Mouse (Mus musculus) large intestine, adult 2 months (tissue): ENCODE measurements around the gene Bhlhe40. TPM values are rescaled to one million over a fixed set of nuclear protein-coding genes. Genes with fewer than 3 reads are reported as not detected.

Source experiments
- DNase-seq: peaks from one replicate; pipeline ENCODE4 v3.0.0-alpha.2; 2012; ENCODE audit warnings: low read depth, low spot score
- whole genome bisulfite sequencing: fragments of 180-500 bp; shearing (Covaris S2); methylation state at CpG from one replicate; pipeline ENCODE4 v1.1.7; 2018; 5-methylcytosine and 5-hydroxymethylcytosine counted together
- polyA plus RNA-seq: library from polyadenylated mRNA; depleted of rRNA; stranded (reverse); fragments of >200 nt; gene quantifications from 2 replicates; pipeline ENCODE4 v1.2.3, GENCODE M21; 2012

Bhlhe40 gene
- polyA plus RNA-seq, 1 experiment, result 20.2 TPM

DNA sequence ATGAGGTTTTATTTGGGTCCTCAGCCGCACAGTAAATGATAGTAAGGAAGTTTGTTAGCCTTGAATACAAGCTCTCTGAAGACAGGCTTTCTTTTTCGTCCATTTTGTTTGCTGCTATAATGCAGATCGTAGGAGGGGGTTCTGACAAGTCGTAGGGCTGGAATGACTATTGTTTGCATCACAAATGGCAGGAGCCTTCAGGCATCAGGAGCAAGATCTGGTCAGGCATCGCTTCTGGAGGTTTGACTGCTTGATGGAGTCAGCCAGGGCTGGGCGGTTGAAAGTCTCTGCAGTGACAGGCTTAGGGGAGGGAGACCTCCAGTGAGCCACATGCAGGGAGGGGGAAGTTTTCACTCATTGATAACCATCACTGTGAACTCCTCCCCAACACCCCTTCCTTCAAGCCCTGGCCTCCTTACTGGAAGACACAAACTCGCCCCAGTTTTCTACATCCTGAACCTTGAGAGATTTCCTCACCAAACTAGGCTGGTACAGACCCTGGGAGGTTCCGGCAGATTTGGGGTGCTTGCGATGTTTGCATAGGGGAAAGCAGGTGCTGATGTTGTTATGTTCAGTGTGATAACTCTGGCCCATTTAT is 25.4 kb downstream of the Bhlhe40 start:
- no peak for DNase-seq
- WGBS, result 84% methylated on average over 9 of the region's 9 CpGs

DNA sequence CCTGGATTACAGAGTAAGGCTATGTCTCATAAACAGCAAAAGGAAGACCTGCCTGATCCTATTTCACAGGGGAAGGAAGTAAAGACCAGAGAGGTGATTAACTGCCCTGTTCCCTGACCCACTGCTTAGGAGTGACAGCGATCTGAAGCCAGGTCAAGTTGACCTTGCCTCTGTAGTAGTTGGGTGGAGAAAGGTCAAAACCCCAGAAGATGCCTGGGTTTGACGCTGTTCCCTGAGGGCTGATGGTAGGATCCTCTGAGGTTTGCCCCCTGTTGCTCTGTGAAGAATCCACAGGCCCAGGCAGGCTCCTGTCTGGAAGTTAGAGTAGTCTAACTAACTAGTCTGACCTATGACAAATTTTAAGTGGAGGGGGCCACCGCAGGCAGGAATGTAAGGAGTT is 26.5 kb downstream of the Bhlhe40 start:
- WGBS, result 81% methylated on average over 3 of the region's 3 CpGs
- no peak for DNase-seq

DNA sequence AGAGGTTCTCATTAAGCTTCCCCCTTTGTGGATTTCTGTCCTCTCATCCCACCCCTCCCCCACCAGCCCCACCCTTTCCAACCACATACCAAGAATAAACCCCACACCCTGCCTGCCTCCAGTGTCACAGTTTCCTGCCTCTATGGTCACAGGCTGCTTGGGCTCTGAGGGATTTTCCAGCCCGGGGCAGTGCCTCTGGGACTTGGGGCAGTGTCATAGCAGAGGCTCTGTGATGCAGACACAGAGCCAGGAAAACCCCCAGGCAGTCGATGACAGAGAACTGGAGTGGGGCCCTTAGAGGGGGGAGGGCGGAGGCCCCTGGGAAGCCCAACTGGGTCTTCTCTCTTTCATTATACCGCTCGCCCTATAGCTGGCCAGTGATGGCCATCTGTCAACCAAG is 27.9 kb downstream of the Bhlhe40 start:
- 58% methylated on average over 5 of the region's 5 CpGs for WGBS
- no peak for DNase-seq

DNA sequence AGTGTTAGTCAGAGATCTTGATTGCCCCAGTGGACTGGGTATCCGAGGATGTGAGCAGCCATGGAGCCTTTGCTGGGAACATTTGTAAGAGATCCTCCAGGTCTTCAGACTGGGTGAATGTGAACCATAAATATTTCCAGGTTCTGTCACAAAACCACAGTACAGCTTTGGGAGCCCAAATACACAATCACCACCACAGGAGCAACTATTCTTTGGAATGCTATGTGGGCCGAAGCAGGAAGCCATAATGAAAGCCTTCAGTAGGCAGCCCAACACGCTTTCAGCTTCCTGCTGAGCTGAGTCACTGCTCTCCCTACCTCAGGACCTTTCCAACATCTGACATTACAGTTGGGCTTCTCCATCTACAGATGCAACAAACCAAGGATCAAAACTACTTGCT is 32.6 kb downstream of the Bhlhe40 start:
- 87% methylated on average over 3 of the region's 3 CpGs for WGBS
- DNase-seq, result no peak

DNA sequence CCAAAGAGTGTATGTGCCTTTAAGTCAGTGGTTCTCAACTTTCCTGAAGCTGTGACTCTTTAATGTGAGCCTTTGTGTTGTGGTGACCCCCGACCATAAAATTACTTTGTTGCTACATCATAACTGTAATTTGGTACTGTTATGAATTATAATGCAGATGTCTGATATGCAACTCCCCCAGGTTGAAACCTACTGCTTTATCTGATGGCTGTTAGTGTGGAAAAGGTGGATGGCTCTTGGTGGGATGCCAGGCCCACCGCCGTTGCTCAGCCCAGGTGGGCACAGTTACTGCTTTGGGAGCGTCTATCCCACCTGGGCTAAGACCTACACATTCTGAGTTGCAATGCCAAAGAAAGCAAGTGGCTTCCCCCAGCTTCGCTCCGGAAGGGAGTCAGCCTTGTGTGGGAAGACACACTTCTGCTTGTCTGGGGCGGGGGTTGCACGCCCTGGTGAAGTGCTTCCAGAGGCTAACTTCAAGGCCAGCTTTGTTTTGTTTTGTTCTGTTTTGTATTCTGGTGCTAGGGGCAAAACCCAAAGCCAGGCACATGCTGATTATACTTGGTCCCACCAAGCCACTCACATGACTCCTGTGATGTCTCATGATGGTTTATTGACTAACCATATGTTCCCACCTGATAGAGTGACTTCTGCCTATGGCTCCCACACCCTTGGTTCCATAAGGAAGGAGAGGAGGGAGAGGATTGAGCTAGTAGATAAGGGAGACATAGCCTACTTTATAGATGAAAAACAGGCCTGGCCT is 34.7 kb downstream of the Bhlhe40 start:
- WGBS, result 85% methylated on average over 8 of the region's 8 CpGs
- no peak for DNase-seq

DNA sequence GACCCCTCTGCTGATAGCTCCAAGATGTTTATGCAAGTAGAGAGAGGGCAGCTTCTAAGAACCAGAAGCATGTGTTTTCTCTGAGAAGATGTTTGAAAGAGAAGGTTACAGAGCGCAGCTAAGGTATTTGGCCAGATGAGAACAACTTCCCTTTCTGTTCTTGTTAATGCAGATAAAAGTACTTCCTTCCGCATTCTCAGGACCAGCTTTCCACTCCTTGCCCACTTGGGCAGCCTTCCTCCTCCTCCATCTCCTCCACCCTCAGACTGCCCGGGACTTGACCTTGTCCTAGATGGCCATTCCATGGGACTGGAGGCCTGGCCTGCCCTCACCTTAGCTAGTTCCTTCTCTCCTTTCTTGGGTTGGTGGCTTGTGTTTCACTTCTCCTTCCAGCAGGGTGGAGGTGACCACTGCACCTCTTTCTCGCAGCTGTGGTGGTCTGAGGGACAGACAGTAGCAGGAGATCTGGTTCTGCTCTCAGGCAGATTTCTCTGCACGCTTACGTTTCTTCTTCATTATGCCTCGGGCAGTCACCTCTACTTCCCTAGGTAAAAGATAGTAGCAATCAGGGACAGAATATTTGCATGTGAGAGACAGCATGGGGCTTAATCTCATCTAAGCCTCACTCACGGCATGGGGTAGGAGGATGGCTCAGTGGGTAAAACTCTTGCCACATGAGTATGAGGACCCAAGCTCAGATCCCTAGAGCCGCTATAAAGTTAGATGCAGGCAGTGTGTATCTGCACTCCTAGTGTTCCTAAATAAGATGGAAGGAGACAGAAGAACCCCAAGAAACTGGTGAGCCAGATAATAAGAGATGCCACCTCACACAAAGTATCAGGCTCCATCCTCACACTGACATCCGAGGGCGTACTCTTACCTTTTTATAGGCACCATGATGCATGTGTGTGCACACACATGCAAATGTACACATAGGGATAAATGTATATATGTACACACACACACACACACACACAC is 35.7 kb downstream of the Bhlhe40 start:
- no peak for DNase-seq
- 86% methylated on average over 11 of the region's 11 CpGs for WGBS

DNA sequence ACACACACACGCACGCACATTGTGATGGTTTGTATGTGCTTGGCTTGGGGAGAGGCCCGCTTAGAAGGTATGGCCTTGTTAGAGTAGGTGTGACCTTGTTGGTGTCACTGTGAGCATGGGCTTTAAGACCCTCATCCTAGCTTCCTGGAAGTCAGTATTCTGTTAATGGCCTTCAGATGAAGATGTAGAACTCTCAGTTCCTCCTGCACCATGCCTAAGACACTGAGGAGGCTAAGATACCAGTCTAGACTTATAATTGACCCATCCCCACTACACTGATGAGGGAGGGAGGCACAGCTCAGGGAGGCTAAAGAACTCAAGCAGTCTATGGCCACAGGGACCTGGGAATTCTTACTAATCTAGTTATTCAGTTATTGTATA is 36.4 kb downstream of the Bhlhe40 start:
- WGBS, result 95% methylated on average over 3 of the region's 3 CpGs
- no peak for DNase-seq

DNA sequence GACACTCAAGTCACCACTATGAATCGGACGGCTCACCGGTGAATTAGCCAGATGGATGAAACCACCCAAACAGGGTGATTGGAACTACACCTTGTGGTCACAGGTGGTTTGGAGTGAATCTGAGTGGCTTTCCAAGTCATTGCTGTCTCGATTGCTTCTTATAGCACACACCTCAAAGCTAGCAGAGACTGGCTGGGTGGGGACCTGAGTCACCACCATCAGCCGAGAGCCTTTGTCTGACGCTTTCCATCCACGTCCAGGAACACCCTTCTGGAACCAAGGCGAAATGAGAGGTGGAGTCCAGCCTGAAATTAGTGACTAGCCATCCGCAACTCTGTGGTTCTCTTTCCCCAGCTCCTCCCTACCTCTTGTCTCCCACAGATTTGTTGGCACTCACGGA is 36.9 kb downstream of the Bhlhe40 start:
- no peak for DNase-seq
- 85% methylated on average over 10 of the region's 10 CpGs for WGBS

DNA sequence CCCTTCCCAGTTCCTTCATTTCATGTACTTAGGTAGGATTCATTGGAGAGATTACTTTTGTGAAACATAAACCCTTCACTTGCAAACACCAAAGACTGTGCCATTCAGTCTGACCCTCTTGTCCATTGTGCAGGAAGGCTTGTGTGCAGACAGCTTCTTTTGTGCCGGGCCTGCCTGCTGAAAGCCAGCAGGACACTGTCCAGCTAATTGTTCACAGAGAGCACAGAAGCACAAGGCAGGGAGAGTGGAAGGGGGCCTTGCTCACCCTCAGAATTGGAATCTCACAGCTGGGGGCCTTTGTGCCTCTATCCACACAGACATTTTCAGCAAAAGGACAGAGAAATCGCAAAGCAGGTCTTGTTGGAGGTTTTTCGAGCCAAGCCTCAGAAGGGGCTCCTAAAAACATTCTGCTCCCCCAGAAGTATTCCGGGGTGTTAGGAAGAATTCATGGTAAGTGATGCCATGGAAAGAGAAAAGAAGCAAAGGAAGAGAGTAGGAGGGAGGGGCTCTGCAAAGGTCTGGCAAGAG is 38.0 kb downstream of the Bhlhe40 start:
- no peak for DNase-seq
- WGBS, result 83% methylated on average over 4 of the region's 4 CpGs

DNA sequence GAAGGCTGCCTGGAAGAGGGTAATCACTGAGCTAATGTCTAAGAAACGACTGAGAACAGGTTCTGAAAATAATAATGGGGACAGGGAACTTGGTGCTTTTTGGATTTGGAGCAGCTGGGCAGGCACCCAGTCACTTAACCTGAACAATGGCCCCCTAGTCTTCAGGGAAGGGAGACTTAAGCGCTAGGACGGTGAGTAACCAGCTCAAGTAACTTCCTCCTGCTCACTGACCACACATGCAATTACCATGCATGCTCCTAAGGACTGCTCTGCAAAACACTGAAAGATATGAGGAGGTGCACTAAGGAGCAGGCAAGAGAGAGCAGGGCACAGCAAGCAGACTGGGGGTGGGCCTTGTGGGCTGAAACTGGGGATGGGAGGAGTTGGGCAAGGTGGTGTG is 39.2 kb downstream of the Bhlhe40 start:
- DNase-seq, result no peak
- 64% methylated on average over 3 of the region's 3 CpGs for WGBS

DNA sequence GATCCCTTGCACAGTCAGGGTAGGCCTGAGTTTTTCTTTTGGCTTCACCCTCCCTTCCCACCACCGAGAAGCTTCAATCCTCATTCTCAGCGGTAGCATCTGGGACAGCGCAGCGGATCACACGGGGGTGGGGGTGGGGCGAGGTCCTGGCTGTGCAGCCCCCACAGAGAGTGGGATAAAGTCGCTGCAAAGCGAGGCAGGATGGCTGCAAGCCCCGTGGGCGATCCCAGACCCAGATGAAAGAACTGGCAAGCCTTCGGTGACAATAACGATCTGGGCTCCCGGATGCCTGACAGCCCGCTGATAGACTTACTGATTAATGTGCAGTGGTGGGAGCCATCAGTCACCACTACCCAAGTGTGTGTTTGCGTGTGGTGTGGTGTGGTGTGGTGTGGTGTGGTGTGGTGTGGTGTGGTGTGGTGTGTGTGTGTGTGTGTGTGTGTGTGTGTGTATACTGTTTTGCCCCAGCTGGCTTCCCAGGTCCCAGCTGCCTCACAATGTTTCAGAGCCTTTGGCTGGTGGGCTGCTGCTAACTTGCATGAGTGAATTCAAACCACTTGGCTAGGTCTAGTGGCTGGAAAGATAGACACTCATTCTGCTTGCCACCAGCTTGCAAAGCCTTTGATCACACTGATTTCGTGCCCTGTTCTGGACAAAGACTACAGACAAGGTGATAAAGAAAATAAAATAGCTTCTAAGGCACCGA is 40.4 kb downstream of the Bhlhe40 start:
- DNase-seq, result no peak
- 81% methylated on average over 17 of the region's 17 CpGs for WGBS

DNA sequence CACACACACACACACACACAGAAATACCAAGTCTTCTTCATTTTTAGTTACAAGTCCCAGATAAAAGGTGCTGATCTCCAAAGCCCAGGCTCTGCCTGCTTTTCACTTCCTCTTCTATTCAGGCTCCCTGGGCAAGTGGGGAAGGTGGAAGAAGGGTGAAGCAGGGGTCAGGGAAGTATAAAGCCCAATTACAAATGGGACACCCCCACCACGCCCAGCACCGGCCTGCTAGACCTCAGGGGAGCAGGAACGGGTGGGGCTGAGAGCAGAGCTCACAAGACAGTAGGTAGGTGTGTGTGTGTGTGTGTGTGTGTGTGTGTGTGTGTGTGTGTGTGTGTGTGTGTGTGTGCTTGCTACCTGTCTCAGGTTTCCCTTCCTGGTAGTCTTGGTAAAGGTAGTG is 42.2 kb downstream of the Bhlhe40 start:
- WGBS, result 16% methylated on average over 3 of the region's 3 CpGs
- DNase-seq, result no peak

DNA sequence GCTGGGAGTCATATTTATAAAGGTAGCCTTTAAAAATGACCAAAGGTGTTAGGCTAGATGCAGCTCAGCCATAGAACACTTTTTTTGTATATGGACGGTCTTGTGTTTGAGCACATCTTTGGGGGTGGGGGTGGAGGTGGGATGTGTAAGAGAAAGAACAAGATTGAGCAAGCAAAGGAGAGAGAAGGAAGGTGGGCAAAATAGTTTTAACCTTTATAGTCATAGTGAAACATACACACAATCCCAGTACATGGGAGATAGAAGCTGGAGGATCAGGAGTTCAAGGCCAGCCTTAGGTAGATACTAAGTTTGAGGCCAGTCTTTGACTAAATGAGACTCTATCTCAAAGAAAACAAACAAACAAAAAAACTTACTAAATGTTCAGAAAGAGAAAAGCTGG is 42.7 kb downstream of the Bhlhe40 start:
- WGBS, result 84% methylated on average over 1 of the region's 1 CpGs
- no peak for DNase-seq

DNA sequence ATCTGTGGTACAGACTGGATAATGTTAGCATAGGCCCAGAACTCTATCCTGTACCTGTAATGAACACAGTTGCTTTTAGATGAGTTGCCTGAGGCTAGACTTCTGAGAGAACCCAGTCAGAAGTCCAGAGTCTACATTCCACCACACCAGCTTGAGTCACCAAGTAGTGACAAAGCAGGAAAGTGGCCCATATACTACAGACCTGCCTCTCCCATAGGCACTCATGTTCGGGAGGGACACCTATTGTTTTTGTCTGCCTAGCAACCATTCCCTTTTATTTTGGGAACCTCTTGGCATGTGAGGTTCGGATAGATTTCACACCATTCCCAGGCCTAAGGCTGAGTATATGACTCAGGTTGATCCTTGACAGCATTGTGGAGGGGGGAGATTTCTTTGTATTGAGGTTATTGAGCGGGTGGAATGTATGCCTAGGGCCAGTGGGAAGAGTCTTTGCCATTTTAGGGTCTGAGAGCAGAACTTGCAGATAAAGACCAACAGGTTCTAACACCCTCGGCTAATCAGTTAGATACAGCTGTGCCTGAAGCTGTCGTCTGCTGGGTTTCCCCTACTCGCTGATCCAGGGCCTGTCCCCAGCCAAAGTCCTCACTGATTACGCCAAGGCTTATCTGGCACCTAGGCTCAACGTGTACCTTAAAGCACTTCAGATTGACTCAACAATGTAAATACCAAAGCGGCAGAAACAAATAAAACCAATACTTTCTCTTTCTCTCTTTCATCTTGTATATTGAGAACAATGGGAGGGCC is 44.1 kb downstream of the Bhlhe40 start:
- peak; percentile 63 for DNase-seq
- 23% methylated on average over 9 of the region's 9 CpGs for WGBS

DNA sequence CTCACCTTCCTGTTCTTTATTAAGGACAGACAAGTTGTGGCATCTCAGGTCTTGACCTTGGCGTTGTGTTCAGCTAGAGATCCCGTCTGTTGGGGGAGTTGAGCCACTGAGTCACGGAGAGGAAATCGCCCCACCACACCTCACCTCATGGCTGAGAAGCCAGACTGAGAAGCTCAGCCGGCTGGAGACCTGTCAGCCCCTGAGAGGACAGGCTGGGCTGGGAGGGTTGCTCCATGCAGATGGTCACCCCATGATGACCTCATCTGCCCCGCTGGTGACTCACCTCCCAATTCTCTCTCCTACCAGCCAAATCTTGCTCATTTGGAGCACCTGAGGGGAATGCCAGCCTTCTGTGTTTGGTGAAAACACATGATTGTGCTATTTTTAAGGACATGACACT is 45.5 kb downstream of the Bhlhe40 start:
- 75% methylated on average over 6 of the region's 6 CpGs for WGBS
- DNase-seq, result no peak

DNA sequence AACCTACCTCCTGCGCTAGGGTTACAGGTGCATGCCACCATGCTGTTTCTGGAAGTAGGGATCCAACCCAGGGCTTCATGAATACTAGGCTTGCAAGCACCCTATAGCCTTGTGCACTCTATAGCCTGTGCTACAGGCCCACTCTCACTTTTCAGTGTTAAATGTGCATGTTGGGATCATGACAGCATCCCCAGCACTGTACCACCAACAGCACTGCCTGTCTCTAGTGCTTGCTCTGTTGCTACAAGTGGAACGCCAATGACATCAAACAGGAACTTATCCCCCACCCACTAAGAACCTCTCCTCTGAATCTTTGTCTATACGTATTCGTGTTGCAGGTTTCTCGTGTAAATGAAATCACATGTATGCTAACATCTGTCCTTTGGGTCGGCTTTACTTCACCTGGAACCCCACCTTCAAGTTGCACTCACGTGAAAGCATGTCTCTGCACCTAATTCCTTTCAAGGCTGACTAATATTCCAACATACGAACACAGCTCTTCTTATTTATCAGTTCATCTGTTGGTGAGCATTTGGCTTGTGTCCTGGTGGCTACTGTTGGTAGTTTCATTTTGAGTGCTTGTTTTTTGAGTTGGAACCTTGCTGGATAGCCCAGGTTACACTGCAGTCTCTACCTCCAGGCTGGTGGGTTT is 46.7 kb downstream of the Bhlhe40 start:
- 92% methylated on average over 8 of the region's 8 CpGs for WGBS
- no peak for DNase-seq

DNA sequence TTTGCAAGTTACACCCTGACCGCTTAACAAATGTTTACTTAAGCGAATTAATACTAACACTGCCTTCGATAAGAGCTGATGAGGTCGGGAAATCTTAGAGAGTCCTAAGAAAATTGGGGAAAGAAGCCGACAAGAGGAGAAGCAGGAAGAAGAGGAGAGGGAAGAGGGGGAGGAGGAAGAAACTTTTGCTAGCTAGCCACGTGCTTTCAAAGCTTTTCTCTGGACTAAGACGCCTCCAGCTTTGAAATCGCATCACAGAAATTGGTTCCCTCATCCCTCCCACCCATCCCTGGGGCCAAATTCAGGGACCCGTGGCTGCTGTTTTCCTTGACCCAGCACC is 48.7 kb downstream of the Bhlhe40 start:
- 6% methylated on average over 9 of the region's 9 CpGs for WGBS
- no peak for DNase-seq

DNA sequence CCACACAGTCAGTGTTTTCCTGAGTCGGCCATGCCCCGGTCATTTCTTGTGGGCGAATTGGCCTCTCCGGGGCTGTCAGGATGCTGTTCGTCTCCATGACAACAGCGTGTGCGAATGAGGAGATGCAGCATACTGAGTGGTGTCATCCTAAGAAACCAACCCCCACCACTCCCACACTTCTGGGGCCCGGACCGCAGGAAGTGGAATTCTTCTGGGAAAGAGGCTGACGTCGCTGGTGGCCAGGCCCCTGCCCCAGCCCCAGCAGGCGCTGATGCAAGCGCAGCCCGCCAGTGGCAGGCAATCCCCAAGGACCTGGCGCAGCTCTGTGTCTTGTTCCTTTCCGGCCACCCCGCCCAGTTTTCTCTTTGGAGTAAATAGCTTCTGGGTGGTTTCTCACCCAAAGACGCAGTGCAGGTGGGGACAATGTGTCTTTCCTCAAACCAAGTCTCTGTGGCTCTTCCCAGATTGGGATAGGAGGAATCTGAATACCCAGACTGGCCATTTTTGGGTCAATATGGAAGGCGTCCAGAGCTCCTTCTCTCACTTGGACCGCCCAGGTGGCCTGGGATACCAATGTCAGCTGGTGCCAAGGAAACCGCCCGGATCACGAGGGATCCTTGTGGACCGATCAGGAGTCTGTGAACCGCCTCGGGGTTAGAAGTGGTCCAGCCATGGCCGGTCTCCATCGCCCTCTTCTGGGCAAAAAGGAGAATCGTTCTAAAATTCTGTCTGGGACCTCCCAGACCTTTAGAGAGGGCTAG is 49.2 kb downstream of the Bhlhe40 start:
- 1% methylated on average over 29 of the region's 29 CpGs for WGBS
- DNase-seq, result peak; percentile 88
